Mouse (Mus musculus): Measurements from ENCODE around the gene Mettl25.

Mettl25 gene

DNA sequence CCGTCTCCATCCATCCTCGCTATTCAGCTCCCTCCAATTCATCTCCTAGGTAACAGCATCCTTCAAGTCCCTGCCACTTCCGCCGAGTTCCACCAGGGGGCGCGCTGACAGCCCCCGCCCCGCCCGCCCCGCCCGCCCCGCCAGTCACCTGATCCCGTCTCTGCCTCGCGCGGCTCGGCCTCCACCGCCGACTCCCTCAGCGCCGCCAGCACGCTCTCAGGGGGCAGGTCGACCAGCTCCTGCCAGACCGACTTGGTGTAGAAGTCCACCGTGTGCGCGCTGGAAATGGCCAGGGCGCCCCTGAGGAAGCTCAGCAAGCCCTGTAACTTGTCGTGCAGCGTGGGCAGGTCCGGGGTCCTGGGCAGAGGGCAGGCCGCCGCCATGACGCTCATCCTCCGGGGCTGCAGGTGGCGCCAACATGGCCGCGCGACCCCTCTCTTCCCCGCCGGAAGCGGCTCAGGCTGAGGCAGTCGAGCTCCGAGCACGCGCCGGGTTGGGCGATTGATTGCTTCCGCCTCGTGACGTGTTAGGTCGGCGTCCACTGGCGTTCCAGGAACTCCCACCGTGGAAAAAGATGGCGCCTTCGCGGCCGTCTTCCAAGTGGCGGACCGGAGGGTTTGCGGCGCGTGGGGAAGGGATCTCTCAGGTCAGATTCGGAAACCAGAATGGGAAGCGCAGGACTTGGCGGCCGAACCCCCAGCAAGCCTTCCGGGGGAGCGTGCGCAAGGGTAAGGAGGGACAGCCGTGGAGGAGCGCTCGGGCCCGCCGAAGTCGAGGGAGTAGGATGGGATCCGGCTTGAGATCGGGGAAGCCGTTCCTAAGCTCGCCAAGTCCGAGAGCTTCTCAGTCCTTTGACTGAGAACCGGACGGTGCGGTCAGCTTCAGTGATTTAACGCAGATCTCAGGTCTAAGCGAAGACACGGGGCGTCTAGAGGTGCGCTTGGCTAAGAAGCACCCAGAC is at the start of gene Mettl25, which contains the start of gene Ccdc59:
Gene Mettl25 (minus strand): TSS at position 453 of the 961 bp plus-strand sequence.
Gene Ccdc59 (plus strand): TSS at position 140 of the 961 bp plus-strand sequence.
- DNase-seq = peak; percentile 96 to 98

DNA sequence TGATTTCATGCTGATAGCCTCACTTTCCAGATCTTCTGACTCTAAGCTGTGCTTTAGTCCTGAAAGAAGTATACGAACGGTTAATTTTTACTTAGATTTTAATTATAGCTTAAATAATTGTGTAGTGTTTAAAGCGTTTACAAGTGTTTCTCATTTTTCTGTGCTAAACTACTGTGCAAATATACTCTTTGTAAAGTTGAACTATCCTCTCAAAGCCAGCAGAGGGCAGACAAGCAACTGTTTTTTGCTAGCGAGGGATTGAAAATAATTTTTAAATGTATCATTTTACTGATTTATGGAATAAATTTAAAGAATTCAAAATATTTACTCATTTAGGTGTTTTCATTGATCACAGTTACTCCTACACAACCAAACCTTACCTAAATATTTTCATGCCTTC is 26.1 kb upstream of the Mettl25 start:
- DNase-seq = no peak

DNA sequence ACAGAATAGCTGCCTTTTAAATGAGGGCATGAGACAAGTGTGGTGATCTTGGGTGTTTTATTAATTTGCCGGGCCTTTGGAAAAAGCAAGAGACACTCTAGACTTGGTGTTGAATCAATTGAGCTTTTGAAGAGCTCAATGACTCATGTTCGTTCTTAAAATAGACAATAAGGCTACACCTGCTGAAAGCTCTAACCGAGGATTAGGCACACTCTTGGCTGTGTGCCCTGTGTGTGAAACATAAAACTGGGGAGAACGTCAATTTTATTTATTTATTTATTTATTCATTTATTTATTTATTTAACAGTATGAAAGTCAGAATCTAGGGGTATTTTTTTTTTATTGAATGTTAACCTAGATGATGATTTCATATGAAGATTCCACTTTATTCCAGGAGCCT is 10.0 kb upstream of the Mettl25 start:
- no peak for DNase-seq

DNA sequence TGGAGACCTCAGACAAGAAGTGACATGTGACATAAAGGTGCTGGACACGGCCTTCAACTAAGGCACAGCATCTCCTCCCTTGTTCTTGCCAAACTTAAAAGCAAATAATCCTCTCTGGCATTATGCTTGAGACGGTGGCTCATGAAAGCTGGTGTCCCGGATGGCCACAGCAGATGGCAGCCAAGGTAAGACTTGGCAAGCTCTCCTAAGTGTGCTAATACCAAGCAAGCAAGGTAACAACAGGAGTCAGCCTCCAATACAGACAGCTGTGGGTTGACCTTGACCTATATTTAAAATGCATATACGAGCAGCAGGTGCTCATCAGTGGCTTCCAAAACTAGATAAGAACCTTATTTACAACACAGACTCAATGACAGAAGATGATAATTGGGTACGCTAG is 9.1 kb upstream of the Mettl25 start:
- DNase-seq = no peak

DNA sequence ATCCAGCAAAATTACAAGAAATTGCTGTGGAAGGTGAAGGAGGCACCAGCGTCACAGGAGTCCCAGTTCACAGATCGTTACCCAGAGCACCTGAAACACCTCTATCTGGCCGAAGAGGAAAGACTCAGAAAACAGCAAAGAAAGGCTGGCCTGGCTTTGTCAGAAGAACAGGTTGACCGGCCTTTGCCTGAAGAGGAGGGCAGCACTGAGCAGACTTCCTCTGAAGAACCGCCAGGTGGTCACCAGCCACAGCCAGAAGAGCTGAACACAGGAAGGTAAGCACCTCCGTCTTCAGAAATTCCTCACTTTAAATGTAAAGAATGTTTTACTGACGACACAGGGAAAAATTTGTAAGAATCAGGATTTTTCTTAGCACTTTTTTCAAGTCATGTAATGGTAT is 1.4 kb upstream of the Mettl25 start:
- no peak for DNase-seq

DNA sequence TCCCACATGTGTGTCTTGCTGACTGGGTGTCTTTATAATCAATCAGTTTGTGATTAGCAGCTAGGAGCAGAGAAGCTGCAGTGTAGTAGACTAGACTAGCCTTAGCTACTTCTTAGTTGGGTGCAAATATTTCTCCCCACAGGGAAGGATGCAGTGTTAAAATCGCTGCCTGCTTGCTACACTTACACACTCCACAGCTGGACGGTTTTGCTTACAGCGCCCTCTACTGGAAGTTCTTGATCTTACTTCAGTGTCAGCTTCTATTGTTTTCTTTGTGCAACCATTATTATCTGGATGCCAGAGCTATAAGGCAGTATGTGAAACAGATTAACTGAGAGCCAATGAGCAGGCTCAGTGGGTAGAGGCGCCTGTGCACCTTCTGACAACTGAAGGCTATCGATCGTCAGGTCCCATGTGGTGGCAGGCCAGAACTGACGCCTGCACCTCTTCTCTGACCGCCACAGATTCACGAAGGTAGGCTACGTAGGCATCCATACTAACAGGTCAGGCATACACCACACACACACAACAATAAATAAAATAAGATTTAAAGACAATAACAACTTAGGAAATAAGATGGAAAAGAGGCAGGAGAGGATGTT is 6.5 kb downstream of the Mettl25 start:
- no peak for DNase-seq

DNA sequence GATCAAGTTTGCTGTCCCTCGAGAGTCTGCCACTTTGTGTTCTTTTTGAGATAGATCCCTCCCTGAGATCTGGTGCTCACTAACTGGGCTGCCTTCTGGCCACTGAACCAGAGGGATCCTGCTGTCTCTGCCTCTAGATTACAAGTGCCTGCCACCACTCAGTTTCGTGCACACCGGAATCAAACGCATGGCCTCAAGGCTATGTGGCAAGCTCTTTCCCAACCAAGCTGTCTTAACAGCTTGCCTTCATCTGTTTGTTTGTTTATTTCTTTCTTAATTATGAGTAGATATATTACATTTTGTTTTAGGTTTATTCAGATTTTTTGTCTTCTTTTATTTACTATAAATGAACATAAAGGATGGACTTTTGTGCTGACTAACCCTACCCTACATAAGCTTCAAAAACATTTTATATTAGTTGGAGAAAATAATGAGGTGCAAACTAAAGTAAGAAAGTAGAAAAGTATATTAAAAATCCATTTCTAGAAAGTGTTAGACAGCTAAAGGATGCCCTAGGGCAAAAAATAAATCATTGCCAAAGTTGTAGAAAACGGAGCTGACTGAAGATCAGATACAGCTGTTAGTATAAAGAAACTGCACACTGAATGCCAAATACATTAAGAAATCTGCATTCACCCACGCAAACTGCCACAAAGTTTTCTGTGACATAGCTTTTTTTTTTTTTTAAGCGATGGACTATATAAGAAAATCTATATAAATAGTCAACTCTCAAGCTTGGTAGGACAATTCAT is 34.7 kb downstream of the Mettl25 start:
- DNase-seq = no peak

DNA sequence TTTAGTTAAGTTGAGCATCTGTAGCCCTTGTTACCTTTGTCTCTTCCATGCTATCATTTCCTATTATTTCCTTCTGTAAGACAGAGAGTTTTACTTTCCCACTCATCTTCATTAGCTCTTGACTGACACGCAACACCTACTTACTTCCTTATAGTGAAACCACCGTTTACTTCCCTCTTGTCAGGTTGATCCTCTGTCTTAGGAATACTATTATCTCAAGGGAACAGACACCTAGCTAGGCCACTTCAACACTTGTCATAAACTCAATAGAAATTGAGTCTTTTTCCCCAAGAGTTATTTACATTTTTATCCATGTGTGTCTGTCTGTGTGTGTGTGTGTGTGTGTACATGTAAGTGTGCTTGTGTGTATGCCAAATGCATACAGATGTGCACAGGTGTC is 37.7 kb downstream of the Mettl25 start:
- DNase-seq = no peak

DNA sequence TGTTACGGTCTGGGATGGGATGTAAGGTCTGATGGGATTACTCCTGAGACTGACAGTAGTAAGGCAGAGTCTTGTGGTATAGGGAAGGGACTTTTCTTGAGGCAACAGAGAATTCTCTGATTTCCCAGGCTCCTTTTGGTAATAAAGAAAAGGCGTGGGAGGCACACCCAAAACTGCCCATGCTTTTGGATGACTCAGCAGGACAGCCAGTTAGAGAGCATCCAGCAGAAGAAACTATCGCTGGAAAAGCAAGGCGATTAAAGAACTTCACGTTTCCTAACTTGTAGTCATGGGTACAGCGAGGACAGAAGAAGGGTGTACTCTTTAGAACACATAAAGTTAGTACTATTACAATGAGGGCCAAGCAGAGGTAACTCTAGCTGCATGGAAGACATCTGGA is 39.0 kb downstream of the Mettl25 start:
- DNase-seq = no peak

DNA sequence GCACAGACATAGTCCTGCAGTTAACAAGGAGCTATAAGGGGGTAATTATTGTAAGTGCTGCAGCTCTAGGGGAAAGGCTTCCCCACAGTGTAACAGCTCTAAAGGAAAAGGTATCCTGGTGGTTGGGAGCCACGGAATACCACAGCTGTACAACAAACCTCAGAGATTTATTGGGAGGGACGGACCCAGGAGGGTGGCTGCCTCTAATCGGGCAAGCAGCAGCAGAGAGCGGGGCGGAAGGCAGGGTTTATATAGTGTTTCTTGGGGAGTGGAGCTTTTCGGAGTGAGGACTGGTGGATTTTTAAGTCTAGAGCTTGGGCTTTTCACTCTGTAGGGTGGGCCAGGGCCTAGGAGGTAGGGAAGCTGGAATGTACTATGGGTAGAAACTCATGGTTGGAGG is 40.0 kb downstream of the Mettl25 start:
- DNase-seq = no peak

DNA sequence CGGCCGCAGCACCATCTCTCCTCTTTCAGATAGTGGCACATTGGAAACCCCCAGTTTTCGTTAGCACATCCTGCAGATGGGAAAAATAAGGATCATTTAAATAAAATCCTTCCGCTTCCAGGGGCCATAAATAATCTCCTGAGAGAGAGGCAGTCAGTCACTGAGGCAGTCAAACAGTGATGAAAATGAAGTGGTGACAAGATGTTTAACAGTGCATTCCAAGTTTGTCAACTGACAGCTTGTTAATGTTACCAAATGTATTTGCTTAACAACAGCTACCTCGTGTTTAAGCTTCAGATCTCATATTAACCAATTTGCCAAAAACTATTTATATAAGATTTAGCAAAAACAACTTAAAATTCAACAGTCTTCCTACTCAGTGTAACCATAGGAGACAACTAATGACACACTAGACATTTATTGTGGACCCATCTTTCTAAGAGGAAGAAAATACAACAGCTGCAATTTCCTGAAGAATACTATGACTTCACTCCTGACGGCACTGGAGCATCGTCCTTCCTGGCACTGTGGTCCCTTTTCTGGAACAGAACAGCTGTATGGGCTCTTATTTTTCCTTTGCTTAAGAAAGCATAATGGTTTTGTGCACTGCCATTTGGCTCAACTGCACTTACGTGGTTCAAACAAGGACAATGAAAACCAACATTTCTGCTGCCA is 43.8 kb downstream of the Mettl25 start:
- no peak for DNase-seq

DNA sequence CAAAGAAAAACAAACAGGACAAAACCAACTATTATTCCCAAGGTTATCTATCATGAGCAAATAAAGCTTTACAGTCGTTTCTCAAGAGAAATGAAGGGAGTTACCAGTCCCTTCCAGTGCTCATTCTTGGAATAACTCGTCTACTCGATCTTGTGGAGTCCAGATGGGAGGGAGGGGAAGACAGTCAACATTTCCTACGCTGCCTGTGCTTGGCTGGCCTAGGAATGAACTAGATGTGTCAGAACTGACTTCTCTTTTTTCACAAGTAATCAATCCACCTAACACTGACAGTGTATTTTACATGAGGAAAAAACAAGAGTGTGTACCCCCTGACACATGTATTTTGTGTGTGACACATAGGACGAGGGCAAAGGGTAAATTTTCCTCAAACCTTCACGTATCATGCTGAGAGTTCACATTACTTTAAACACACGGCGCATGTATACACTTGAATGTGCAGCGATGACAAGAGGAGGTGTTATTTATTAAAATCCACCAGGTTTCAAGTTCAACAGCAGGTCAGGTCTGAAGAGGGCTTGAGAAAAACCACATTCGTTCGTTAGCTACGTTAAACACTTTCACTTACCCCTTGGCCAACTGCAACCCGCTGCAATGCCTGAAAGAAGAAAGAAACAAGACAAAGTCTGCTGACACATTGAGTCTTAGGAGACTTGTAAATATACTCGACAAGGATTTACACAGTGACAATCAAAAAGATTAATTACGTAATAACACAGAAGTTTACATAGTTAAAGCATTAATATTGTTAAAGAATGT is 47.2 kb downstream of the Mettl25 start:
- DNase-seq = no peak

DNA sequence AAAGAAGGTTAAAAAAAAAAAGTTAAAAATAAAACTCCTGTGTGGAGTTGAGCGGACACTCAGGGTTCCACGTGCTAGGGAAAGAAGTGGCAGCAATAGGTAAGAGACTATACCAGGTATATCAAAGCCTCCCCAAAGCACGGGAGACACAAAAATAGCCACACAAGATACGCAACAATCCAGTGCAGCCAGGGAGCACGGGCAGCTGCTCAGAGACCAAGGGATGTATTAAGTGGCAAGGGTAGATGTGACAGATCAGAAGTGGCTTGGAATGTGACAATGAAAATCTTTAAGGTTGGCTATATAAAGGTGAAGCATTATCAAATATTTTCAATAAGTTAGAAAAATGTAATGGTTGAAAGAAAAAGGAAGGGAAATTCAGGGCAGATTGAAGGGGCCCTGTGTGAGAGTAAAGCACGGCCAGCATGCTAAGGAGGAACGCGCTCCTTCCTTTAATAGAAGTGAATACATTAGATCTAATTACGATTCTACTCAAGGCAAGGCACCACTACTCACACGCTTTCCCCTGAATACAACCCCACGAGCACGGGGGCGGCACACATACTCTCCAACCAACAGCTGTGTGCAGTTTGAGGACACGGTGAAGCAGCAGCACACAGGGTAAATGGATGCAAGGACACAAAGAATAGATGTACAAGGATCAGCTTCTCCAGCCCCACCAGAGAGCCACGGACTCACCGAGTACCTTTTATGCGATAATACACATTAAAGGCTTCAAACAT is 52.3 kb downstream of the Mettl25 start:
- no peak for DNase-seq

DNA sequence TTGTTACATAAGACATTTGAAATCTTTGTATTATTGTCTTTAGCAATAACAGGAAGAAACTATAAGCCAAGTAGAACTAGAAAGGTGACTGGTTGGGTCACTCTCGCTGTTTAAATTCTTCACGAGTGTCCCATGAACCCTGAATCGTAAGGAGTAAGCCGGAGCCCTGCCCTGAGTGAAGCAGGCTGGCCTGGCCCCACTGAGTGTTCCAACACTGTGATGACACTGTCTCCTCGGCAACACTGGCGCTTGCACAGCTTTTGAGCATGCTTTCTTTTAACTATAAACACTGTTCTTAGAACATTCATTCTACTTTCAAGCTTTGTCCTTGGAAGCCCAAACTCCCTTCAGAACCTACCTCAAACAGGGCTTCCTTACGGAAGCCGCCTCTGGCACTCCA is 57.4 kb downstream of the Mettl25 start:
- DNase-seq = no peak

DNA sequence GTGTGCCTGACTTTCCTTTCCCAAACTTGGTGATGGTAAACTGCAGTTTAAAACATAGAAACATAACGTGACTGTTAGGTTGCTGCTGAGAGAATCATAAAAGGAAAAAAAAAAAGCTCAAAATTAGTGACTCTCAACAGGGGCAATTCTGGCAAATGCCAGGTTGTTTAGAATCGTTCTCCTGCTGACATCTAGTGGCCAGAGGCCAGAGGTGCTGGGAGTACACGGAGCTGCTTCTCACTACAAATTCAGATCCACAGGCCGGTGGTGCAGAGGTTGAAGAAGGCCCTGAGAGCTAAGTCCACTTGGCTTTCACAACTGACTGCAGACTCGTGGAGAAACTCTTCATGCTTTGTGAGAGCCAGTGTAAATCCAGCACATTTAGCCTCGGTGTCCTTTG is 66.8 kb downstream of the Mettl25 start:
- peak; percentile 83 to 86 for DNase-seq

DNA sequence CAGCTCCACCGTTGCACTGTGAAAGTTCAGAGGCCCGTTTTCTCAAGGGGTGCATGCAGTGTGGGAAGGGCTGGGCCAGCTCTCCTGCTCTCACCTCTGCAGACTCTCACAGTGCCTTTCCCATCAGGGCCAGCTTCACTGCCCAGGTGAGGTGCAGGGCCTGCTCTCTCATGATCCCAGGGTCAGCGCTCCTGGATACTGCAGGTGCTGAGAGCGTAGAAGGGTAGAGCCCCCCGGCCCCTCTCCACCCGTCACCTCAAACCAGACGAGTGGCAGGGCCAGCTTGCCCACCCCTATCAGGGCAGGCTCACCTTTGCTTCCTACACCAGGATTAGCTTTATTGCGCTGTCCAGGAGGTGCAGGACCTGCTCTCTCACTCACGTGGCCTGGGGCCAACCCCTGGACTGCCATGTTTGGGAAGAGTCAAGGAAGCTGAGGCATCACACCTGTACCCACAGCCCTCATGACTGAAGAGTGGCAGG is 68.3 kb downstream of the Mettl25 start:
- DNase-seq = no peak

DNA sequence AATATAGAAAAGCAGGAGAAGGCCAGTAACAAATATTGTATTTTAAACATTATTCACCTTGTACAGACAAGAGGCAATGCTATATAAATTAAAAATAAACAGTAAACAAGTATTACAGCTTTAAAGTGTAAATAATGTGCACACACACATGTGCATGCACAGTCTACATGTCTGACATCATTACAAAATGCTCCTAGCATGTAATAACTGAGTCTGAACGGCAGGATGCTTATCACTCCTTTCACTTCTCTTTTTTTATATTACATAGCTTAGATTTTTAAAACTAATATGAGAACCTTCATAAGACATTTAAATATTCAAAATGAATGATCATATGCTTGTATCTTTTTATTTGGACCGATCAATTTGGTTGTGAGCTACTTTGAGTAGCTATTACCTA is 77.2 kb downstream of the Mettl25 start:
- DNase-seq = no peak

DNA sequence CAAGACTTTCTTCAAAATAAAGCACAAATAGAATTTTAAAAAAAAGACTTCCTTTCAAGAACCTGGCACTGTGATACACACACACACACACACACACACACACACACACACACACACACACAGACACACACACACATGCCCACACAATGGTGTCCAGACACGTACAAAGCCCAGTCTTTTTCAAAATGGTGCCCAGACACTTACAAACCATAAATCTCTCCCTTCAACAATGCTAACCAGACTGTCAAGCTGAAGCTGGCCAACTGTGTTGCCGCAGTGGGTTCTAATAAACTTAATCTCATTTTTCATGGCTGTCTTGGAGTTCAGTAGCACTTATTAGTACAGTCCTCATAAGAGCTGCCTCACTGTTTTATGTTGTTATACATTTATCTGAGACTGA is 80.7 kb downstream of the Mettl25 start:
- DNase-seq = no peak

DNA sequence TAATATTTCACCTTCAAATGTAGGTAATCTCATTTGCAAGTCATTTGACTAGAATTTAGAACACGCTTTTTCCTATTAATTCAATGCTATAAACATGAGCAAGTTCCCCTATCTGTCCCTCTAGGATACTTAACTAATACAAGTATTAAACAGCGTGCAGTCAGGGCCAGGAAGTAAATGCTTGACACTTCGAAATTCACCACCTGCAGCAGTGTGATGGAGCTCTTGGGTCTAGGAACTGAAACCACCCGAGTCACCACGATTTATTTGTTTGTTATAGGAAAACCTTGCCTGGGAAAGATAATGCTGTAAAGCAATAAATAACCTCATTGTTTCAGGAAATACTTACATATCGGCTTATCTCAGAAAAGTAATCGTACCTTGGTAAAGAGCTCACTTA is 81.1 kb downstream of the Mettl25 start:
- DNase-seq = no peak

DNA sequence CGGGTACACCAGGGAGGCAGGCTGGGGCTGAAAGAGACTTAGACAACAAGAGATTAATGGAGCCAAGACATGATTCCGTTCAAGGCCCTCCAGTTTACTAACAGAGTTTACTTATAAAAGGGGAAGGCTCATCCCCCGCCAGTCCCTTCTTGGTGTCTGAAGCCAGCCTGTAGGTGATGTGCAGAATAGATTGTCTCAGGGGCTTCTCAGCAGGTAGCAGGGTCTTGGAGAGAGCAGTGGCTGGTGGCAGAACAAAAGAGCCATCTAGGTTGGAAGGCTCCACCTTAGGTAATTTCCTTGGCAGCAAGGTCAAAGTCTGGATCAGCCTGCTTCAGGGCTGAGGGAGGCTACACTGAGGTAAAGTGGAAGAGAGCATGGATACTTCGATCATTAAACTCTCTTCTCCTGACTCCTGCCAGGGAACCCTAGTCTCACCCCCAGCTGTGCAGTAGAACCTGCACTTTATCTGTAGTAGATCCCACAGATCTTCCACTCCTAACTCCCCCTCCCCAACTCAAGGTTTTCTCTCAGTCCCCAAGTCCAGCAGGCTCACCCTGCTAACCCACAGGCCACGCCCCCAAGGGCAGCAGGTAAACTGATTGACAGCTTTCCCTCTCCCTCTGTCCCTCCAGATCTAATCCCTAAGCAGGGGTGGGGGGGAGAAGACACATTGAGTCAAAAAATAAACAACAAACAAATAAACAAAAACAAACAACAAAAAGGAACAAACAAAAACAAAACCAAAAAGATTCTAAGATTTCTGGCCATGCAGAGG is 87.2 kb downstream of the Mettl25 start:
- DNase-seq = no peak
